Mouse (Mus musculus): ENCODE data around the gene Speer3. TPM values are rescaled to one million over a fixed set of nuclear protein-coding genes. Genes with fewer than 3 reads are reported as not detected.
"Not testable (repeated sequence)": the region's sequence is repeated elsewhere in the genome, so short reads cannot be mapped to it uniquely, and the experiment has no call there.

Gene Speer3
- polyA plus RNA-seq (2014; fragmentation: Nextera tagmentation; extraction: Ambion mirVana) = not detected in 2 replicates

- no peaks in the 10 kb centered on the region for H3K4me1 ChIP-seq (ENCODE audit: control insufficient read depth in 2 of 2, insufficient read depth in 2 of 2, low read length in 2 of 2)
- no peaks in the 10 kb centered on the region for H3K9me3 ChIP-seq (ENCODE audit: control insufficient read depth, low read length)
- H3K4me2 ChIP-seq (ENCODE audit: low read length) = no peak within 1 kb of the TSS
- no peaks in the 10 kb centered on the region for H3K36me3 ChIP-seq (ENCODE audit: control insufficient read depth, insufficient read depth, low read length)
- H3K4me3 ChIP-seq (ENCODE audit: control insufficient read depth in 1 of 2, insufficient read depth in 1 of 2, low read depth in 1 of 2, low read length in 2 of 2) = no peak within 1 kb of the TSS
- no peak within 1 kb of the TSS for H3K27ac ChIP-seq (replicated peaks in 1 of 2; ENCODE audit: control insufficient read depth in 1 of 2, insufficient read depth in 1 of 2, low read depth in 2 of 2, low read length in 2 of 2)
- 61% methylated on average over 1 of the region's 1 CpGs for WGBS
- H3K9ac ChIP-seq (ENCODE audit: low read length) = no peak within 1 kb of the TSS
- ATAC-seq (ENCODE audit: insufficient number of reproducible peaks, insufficient read depth, low FRiP score, low read depth) = no peak
- H3K27me3 ChIP-seq (ENCODE audit: control insufficient read depth, insufficient read depth, low read length) = no peaks in the 10 kb centered on the region
Measured at GRCm38 (mm10) chr5:13791319-13791718, at the start of gene Speer3. Gene Speer3, plus strand, starts transcription at chr5:13791619.

- H3K4me1 ChIP-seq (ENCODE audit: control insufficient read depth in 2 of 2, insufficient read depth in 2 of 2, low read length in 2 of 2); H3K27ac ChIP-seq (replicated peaks in 1 of 2; ENCODE audit: control insufficient read depth in 1 of 2, insufficient read depth in 1 of 2, low read depth in 2 of 2, low read length in 2 of 2); H3K36me3 ChIP-seq (ENCODE audit: control insufficient read depth, insufficient read depth, low read length); H3K27me3 ChIP-seq (ENCODE audit: control insufficient read depth, insufficient read depth, low read length); H3K9me3 ChIP-seq (ENCODE audit: control insufficient read depth, low read length); H3K9ac ChIP-seq (ENCODE audit: low read length); H3K4me2 ChIP-seq (ENCODE audit: low read length); ATAC-seq (ENCODE audit: insufficient number of reproducible peaks, insufficient read depth, low FRiP score, low read depth); H3K4me3 ChIP-seq (ENCODE audit: control insufficient read depth in 1 of 2, insufficient read depth in 1 of 2, low read depth in 1 of 2, low read length in 2 of 2): not testable (repeated sequence)
- WGBS = 51% methylated on average over 2 of the region's 2 CpGs
Measured at GRCm38 (mm10) chr5:13810496-13810895, 19.1 kb downstream of the Speer3 start.

- H3K9ac ChIP-seq (ENCODE audit: low read length) = no peak overlapping the region
- ATAC-seq (ENCODE audit: insufficient number of reproducible peaks, insufficient read depth, low FRiP score, low read depth) = no peak
Measured at GRCm38 (mm10) chr5:13825108-13825507, 33.7 kb downstream of the Speer3 start.

GRCm38 (mm10) chr5:13826708-13827107, 35.3 kb downstream of the Speer3 start:
- no peak overlapping the region for H3K27ac ChIP-seq (replicated peaks in 1 of 2; ENCODE audit: control insufficient read depth in 1 of 2, insufficient read depth in 1 of 2, low read depth in 2 of 2, low read length in 2 of 2)
- H3K9ac ChIP-seq (ENCODE audit: low read length) = no peak overlapping the region
- H3K36me3 ChIP-seq (ENCODE audit: control insufficient read depth, insufficient read depth, low read length) = no peaks in the 10 kb centered on the region
- no peak for ATAC-seq (ENCODE audit: insufficient number of reproducible peaks, insufficient read depth, low FRiP score, low read depth)
- H3K4me3 ChIP-seq (ENCODE audit: control insufficient read depth in 1 of 2, insufficient read depth in 1 of 2, low read depth in 1 of 2, low read length in 2 of 2) = no peak overlapping the region
- no peaks in the 10 kb centered on the region for H3K9me3 ChIP-seq (ENCODE audit: control insufficient read depth, low read length)
- no peaks in the 10 kb centered on the region for H3K27me3 ChIP-seq (ENCODE audit: control insufficient read depth, insufficient read depth, low read length)
- no peaks in the 10 kb centered on the region for H3K4me1 ChIP-seq (ENCODE audit: control insufficient read depth in 2 of 2, insufficient read depth in 2 of 2, low read length in 2 of 2)
- H3K4me2 ChIP-seq (ENCODE audit: low read length) = no peak overlapping the region

More at GRCm38 (mm10) chr5:13825108-13825507, 33.7 kb downstream of the Speer3 start:
- Histone ChIP-seq H3K27me3 (ENCODE audit: control insufficient read depth, insufficient read depth, low read length) (no peaks in the 10 kb centered on the region), H3K27ac (replicated peaks in 1 of 2; ENCODE audit: control insufficient read depth in 1 of 2, insufficient read depth in 1 of 2, low read depth in 2 of 2, low read length in 2 of 2) (no peak overlapping the region), H3K4me1 (ENCODE audit: control insufficient read depth in 2 of 2, insufficient read depth in 2 of 2, low read length in 2 of 2) (no peaks in the 10 kb centered on the region), H3K36me3 (ENCODE audit: control insufficient read depth, insufficient read depth, low read length) (no peaks in the 10 kb centered on the region), H3K9me3 (ENCODE audit: control insufficient read depth, low read length) (no peaks in the 10 kb centered on the region), H3K4me3 (ENCODE audit: control insufficient read depth in 1 of 2, insufficient read depth in 1 of 2, low read depth in 1 of 2, low read length in 2 of 2) (no peak overlapping the region), H3K4me2 (ENCODE audit: low read length) (no peak overlapping the region)

- Histone ChIP-seq H3K4me2 (ENCODE audit: low read length) (no peak overlapping the region), H3K4me3 (ENCODE audit: control insufficient read depth in 1 of 2, insufficient read depth in 1 of 2, low read depth in 1 of 2, low read length in 2 of 2) (no peak overlapping the region), H3K9ac (ENCODE audit: low read length) (no peak overlapping the region), H3K9me3 (ENCODE audit: control insufficient read depth, low read length) (no peaks in the 10 kb centered on the region), H3K27ac (replicated peaks in 1 of 2; ENCODE audit: control insufficient read depth in 1 of 2, insufficient read depth in 1 of 2, low read depth in 2 of 2, low read length in 2 of 2) (no peak overlapping the region), H3K27me3 (ENCODE audit: control insufficient read depth, insufficient read depth, low read length) (no peaks in the 10 kb centered on the region), H3K4me1 (ENCODE audit: control insufficient read depth in 2 of 2, insufficient read depth in 2 of 2, low read length in 2 of 2) (no peaks in the 10 kb centered on the region), H3K36me3 (ENCODE audit: control insufficient read depth, insufficient read depth, low read length) (no peaks in the 10 kb centered on the region)
- ATAC-seq (ENCODE audit: insufficient number of reproducible peaks, insufficient read depth, low FRiP score, low read depth) = no peak
Measured at GRCm38 (mm10) chr5:13844317-13844716, 52.9 kb downstream of the Speer3 start.

Other genes with a start within 250 kb of the Speer3 start
- gene Sema3e, start 233.7 kb downstream of the Speer3 start, polyA plus RNA-seq (2014; fragmentation: Nextera tagmentation; extraction: Ambion mirVana) = 0.35 and 0.47 TPM in 2 replicates

Measured in heart, embryonic 14.5 days (tissue).